Comparison of ENCODE assay signal across 8 mouse cellular contexts in genomic region chr3:52269514-52270351, GRCm38 (mm10). TPM values are rescaled to one million over a fixed set of nuclear protein-coding genes. Genes with fewer than 3 reads are reported as not detected.
DNase-seq lines count a peak whose midpoint lies in the region; ATAC-seq and TF ChIP-seq lines count a peak whose summit lies in the region.

No protein-coding gene starts in this region.

- H3K4me1 ChIP-seq in forebrain, embryonic 16.5 days (replicated peaks; ENCODE audit: control insufficient read depth, insufficient read depth, low read length) = peaks cover 31% of the 10 kb centered on the region

- H3K27me3 ChIP-seq in forebrain, embryonic 16.5 days (replicated peaks; ENCODE audit: control insufficient read depth, insufficient read depth, low read length) = peaks cover 32% of the 10 kb centered on the region

- H3K4me3 ChIP-seq in forebrain, embryonic 16.5 days (replicated peaks; ENCODE audit: low read length) = peak overlapping the region; percentile 61
- peak overlapping the region; percentile 89 for H3K4me3 ChIP-seq in layer of hippocampus, adult 2 months

- H3K27ac ChIP-seq in forebrain, embryonic 16.5 days (ENCODE audit: low read length) = no peak overlapping the region
- H3K27ac ChIP-seq in layer of hippocampus, adult 2 months = peak overlapping the region; percentile 93

- under 1% methylated on average over 53 of the region's 55 CpGs for WGBS in forebrain, embryonic 16.5 days

- peak; percentile 60 for DNase-seq in brain, adult 2 months (ENCODE audit: low read depth, low spot score)
- peak; percentile 73 for DNase-seq in heart, postnatal 4 days
- peak; percentile 23 for DNase-seq in layer of hippocampus, adult 2 months (ENCODE audit: low spot score in 2 of 2)
- DNase-seq in lung, postnatal 14 days = peak; percentile 77
- DNase-seq in ovary, postnatal 14 days (ENCODE audit: low spot score) = peak; percentile 54
- peak; percentile 46 to 65 for DNase-seq in thymus, postnatal 36 days

- no peaks in the 10 kb centered on the region for H3K9me3 ChIP-seq in forebrain, embryonic 16.5 days (ENCODE audit: control insufficient read depth, low read length)

- no peaks in the 10 kb centered on the region for H3K36me3 ChIP-seq in forebrain, embryonic 16.5 days (ENCODE audit: control insufficient read depth, insufficient read depth)

- TF ChIP-seq CTCF in layer of hippocampus, adult 2 months (conservative IDR thresholded peaks at IDR 0.05) = no peak

- peak; percentile 26 for ATAC-seq in CD4-positive, CD25-positive, alpha-beta regulatory T cell, adult 4 months
- ATAC-seq in forebrain, embryonic 16.5 days = no peak

- H3K4me2 ChIP-seq in forebrain, embryonic 16.5 days (ENCODE audit: low read length) = peak overlapping the region; percentile 92

- H3K9ac ChIP-seq in forebrain, embryonic 16.5 days (replicated peaks; ENCODE audit: low read depth, low read length) = peak overlapping the region; percentile 57

RNA-seq across cellular contexts. Expression of gene Foxo1, which starts 1.6 kb away (rescaled TPM):
- polyA plus RNA-seq in CD4-positive, CD25-positive, alpha-beta regulatory T cell, adult 4 months (2017; shearing (Covaris generic)) = 10 to 100 TPM; 37.1 to 38.9 TPM
- polyA plus RNA-seq in forebrain, embryonic 16.5 days (2015; fragmentation: Nextera tagmentation; extraction: Ambion mirVana) = 3.7 and 4.0 TPM in 2 replicates
- 10 to 100 TPM; 13.2 to 13.5 TPM for total RNA-seq in heart, postnatal 4 days (2021)
- 10 to 100 TPM; 22.4 to 23.5 TPM for total RNA-seq in layer of hippocampus, adult 2 months (2021)

Comparison
In these comparisons a context has a peak if more than half of its experiments do, and no peak if none do; other contexts are left out.
1. DNase-seq: peak in every context shown above with its lines; median percentile 77 in lung, postnatal 14 days; 73 in heart, postnatal 4 days; 60 in brain, adult 2 months; 56 in thymus, postnatal 36 days; 54 in ovary, postnatal 14 days; 23 in layer of hippocampus, adult 2 months.